Mouse (Mus musculus): Measurements from ENCODE around the gene Rbfox1.
A peak's percentile ranks its signal among the peaks of the same experiment; 100 is the strongest.

Gene Rbfox1

GRCm38 (mm10) chr16:6366649-6367048 lies 481.5 kb downstream of the Rbfox1 start:
- no peak for DNase-seq

- peak; percentile 27 for DNase-seq
These were observed 495.8 kb downstream of the Rbfox1 start for GRCm38 (mm10) chr16:6380924-6381323.

- DNase-seq = no peak
These were observed 496.4 kb downstream of the Rbfox1 start for GRCm38 (mm10) chr16:6381572-6381971.

DNA sequence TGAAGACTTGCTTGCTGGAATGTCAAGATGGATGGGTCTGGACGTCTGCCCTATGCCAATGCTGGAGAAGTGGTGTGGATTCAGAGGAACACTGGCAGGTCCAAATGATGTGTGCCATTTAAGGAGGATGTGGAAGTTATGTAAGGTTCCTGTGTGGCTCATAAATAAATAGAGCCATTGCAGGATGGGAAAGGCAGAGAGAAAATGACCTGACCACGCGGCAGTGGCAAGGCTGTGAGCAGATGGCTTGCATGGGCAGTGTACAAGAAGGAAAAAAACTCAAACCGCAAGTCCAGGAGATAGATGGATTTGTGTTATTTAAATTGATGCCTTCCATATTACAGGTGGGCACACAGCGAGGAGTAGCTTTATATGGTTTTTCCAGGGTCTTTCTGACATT lies 497.6 kb downstream of the Rbfox1 start:
- DNase-seq = no peak

GRCm38 (mm10) chr16:6390278-6390930 lies 505.2 kb downstream of the Rbfox1 start:
- no peak for DNase-seq

GRCm38 (mm10) chr16:6396676-6397409 lies 511.7 kb downstream of the Rbfox1 start:
- DNase-seq = no peak

- peak; percentile 22 for DNase-seq
These were observed 512.5 kb downstream of the Rbfox1 start for GRCm38 (mm10) chr16:6397635-6398034.

- no peak for DNase-seq
These were observed 517.7 kb downstream of the Rbfox1 start for GRCm38 (mm10) chr16:6402816-6403215.

- DNase-seq = no peak
These were observed 529.7 kb downstream of the Rbfox1 start for GRCm38 (mm10) chr16:6414846-6415245.

DNA sequence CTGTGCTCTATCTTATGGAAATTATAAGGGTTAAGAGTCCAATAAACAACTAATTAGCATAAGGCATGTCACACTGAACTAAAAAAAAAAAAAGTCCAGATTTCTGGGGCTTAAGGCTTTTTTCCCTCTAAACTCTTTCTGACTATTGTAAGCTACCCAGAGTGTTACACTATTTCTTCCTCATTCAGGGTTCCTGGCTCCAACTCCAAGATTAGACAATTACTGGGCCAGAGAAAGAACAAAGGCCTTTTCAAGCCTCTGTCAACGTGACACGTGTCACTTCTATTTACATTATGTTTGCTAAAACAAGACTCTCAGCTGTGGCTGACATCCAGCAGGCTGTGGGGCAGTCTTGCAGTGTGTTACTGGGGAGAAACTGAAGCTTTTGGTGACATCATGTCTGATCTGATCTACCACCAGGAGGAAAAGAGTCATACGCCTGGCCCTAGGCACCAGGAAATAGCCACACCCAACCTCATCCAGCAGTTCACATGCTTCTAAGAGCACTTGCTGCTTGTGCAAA lies 536.5 kb downstream of the Rbfox1 start:
- no peak for DNase-seq

DNA sequence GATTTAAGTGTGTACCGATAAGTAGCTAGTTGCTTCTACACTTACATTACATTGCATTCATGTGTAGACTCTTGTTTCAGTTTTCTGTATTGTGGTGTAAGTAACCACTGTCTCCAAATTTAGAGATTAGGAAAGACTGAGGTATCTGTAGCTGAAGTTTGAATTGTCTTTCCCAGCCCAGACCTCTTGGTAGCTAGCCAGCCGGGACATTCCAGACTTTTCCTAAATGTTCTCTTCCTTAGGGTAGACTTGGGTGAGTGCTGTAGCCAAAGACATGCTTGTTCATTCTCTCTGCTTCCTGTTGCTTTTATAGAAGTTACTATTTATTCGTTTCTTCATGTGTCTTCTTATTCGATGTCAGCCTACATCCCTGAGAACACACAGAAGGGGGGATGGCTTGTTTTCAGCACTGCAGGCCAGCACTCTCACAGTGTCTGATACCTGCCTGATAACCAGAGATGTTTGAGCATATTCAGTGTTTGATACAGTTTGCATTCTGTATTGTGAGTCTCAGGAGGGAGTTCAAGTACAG lies 538.8 kb downstream of the Rbfox1 start:
- DNase-seq = no peak

DNA sequence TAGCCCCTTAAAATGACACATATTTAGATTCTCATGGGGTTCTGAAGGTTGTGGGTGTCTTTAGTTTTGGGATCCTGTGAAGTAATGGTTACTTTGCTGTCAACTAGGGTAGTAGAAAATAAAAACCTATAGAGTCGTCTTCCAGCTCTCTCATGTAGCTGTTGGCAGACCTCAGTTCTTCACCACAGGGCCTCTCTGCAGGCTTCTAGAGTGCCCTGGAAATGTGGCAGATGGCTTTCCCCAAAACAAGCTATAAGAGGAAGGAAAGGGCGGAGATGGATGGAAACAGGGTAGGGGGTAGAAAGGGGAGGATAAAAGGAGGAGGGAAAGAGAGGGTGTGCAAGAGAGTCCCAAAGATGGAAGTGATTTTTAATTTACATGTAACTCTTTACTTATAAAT lies 539.6 kb downstream of the Rbfox1 start:
- DNase-seq = no peak

DNA sequence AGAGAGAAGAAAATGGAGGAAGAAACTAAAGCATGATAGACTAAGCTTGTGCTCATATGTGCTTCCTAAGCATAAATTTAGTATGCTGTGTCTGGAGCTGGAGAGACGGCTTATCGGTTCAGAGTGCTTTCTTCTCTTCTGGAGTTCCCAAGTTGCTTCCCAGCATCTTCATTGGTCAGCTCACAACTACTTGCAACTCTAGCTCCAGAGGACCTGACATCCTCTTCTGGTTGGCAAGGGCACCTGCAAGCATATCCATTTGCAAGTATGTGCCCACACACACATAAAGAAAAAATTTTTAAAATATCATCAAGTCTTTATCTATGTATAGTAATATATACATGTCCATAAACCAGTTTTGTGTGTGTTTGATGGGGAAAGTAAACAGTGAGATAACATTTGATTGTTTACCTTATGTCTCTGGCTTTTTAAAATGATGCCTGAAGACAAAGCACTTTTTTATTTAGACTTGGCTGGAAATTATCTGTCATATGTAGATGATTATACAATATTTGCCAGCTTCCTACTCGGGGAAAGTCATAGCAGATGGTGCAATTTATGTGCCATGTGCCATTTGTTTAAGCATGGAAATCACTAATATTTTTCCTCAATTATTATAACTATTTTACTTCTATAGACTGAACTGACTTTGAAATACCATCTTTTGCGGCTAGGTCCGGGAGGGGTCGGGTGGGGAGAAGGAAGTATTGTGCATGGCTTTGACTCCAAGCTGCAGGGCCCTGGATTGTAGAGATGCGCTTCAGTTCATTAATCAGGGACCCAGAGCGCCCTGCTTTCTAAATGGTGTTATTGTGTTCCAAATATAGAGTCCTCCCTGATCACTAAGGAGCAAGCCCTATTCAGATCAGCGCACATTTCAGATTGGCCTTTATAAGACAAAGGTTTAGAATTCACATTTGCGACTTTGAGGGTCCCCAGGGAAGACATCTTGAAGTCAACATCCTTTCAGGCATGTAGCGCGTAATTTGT lies 542.4 kb downstream of the Rbfox1 start:
- no peak for DNase-seq

GRCm38 (mm10) chr16:6430981-6431380 lies 545.8 kb downstream of the Rbfox1 start:
- peak; percentile 29 for DNase-seq

DNA sequence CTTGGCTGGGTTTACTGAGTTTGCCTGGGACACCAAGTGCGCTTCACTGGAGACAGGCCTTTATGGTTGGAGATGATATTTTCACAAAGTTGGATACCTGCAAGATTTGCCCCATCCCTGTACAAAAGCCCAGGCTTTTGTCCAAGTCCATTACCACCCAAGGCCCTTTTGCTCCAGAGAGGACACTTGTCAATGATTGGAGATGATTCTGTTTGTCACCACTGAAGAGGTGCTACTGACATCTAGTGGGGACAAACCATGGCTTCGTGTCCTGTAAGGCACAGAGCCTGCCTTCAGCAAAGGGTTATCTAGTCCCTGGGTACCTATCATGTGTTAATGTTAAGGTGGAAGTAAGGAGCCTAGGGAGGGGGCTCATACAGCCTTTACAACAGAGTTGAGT lies 551.3 kb downstream of the Rbfox1 start:
- DNase-seq = no peak

- no peak for DNase-seq
These were observed 563.1 kb downstream of the Rbfox1 start for GRCm38 (mm10) chr16:6448250-6448649.

DNA sequence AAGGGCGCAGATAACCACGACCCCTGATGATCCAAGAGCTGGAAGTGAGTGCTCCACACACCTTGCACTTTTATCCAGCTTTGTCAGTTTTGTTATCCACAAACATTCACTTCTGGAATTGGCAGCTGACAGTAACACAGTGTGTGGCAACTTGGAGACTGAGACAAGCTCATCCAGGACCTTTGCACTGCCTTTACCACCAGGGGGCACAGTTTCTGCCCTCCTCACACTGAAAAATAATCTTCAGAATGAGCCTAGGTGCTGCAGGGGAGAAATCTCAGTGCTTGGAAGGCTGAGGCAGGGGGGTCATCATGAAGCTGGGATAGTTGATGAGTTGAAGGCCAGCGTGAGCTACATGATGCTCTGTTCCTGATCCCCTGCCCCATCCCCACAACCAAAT lies 570.2 kb downstream of the Rbfox1 start:
- DNase-seq = no peak

- DNase-seq = no peak
These were observed 594.0 kb downstream of the Rbfox1 start for GRCm38 (mm10) chr16:6479094-6479590.

DNA sequence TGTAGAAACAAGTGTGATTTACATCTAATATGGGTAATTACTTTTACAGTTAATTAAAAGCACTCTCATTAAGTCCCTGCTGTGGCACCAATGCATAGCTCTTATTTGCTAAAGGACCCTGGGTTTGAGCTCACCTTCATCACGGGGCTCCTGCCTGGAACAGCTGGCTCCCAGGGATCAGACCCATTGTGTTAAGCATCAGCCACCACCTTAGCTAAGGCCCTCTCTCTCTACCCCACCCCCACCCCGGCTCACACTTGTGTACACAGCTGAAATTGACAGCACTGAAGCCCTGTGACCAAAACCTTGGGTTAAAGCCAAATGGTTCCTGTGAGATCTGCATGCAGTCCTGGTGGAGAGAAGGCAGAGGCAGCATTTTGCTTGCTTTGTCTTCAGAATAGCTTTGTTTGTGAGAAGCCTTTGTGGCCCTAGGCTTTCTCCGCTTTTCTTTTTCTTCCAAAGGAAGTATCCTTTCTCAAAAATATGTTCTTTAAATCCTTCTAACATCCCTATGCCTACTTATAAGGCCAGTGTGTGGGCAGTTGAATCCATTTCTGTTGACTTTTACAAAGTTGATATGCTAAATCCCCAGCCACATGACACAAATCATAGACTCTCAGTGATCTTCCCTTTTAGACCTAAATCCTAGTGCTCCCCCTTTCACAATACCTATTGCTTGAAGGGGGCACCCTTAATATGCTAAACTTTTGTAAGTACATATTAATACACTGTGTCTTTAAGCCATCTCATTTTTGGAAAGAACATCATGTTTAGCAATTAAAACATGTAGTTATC lies 594.7 kb downstream of the Rbfox1 start:
- no peak for DNase-seq

GRCm38 (mm10) chr16:6480411-6480728 lies 595.2 kb downstream of the Rbfox1 start:
- DNase-seq = peak; percentile 72

DNA sequence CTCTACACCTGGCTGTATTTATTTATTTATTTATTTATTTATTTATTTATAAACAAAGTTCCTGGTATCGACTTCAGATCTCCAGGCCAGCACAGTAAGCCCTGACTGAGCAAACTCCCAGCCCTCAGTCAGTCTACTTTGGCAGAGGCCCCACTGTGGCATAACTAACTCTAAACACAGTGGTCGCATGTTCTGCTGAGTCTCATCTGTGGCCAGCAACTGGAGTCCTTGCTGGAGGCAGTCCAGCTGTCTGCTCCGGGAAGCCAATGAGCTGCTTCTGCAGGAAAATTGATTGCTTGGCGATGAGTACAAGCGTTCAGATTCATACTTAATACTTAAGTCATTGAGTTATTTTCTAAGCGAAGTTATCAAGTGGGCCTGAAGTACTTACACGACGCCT lies 598.5 kb downstream of the Rbfox1 start:
- no peak for DNase-seq

- DNase-seq = no peak
These were observed 600.5 kb downstream of the Rbfox1 start for GRCm38 (mm10) chr16:6485631-6486030.
